Mouse (Mus musculus) stomach, embryonic 14.5 days (tissue): Measurements from ENCODE around the gene Wasf1. TPM values are rescaled to one million over a fixed set of nuclear protein-coding genes. Genes with fewer than 3 reads are reported as not detected.

Experiments
- ATAC-seq: fragments of 200-750 bp; cut with Nextera tagmentation; 2 replicates; pipeline ENCODE4 v1.8.0; 2017; ENCODE audit warnings: low read depth, moderate TSS enrichment; ENCODE audit not compliant: insufficient number of reproducible peaks, insufficient read depth, low FRiP score
- H3K27ac ChIP-seq: fragments of 300-500 bp; sonication (generic); 2 replicates; pipeline ENCODE4 v1.5.1; 2014; ENCODE audit warnings: mild to moderate bottlenecking, low read length, moderate library complexity, mixed read lengths
- H3K27me3 ChIP-seq: fragments of 300-500 bp; sonication (generic); 2 replicates; pipeline ENCODE4 v1.6.1; 2014; ENCODE audit warnings: low read length, control low read depth, mixed read lengths; ENCODE audit not compliant: control insufficient read depth, insufficient read depth
- H3K36me3 ChIP-seq: fragments of 300-500 bp; sonication (generic); 2 replicates; pipeline ENCODE4 v1.6.1; 2014; ENCODE audit warnings: mild to moderate bottlenecking, control low read depth, low read length, moderate library complexity, mixed read lengths; ENCODE audit not compliant: control insufficient read depth, insufficient read depth
- H3K4me1 ChIP-seq: fragments of 300-500 bp; sonication (generic); 2 replicates; pipeline ENCODE4 v1.6.1; 2014; ENCODE audit warnings: low read length, control low read depth, mixed read lengths; ENCODE audit not compliant: control insufficient read depth, insufficient read depth
- H3K4me2 ChIP-seq: fragments of 300-500 bp; sonication (generic); replicated peaks from 2 replicates; pipeline ENCODE4 v1.6.1; 2014; ENCODE audit warnings: low read depth, low read length, control low read depth
- H3K4me3 ChIP-seq: fragments of 300-500 bp; sonication (generic); 2 replicates; pipeline ENCODE4 v1.5.1; 2014; ENCODE audit warnings: low read depth, low read length, control low read depth
- H3K9ac ChIP-seq: fragments of 300-500 bp; sonication (generic); replicated peaks from 2 replicates; pipeline ENCODE4 v1.6.1; 2014; ENCODE audit warnings: low read depth, mild to moderate bottlenecking, control low read depth, low read length, moderate library complexity, mixed read lengths
- H3K9me3 ChIP-seq: fragments of 300-500 bp; sonication (generic); 2 replicates; pipeline ENCODE4 v1.6.1; 2016; ENCODE audit warnings: low read depth, low read length, control low read depth; ENCODE audit not compliant: control insufficient read depth
- WGBS: fragments of 180-500 bp; shearing (Covaris S2); extraction: QIAGEN DNeasy Blood & Tissue Kit; methylation state at CpG from one replicate; pipeline ENCODE4 v1.1.7; 2014; 5-methylcytosine and 5-hydroxymethylcytosine counted together
- polyA plus RNA-seq: library from polyadenylated mRNA; unstranded; fragments of >200 nt; fragmentation: Nextera tagmentation; extraction: Ambion mirVana; gene quantifications from 2 replicates; pipeline ENCODE4 v1.2.1, GENCODE M21; 2014

Gene Wasf1
- polyA plus RNA-seq, 1 experiment from 2014 or later = 18.8 TPM

GRCm38 (mm10) chr10:40901786-40902185 is 18.5 kb downstream of the Wasf1 start:
- no peak overlapping the region for H3K27ac ChIP-seq
- H3K4me2 ChIP-seq = no peak overlapping the region
- H3K9me3 ChIP-seq = no peaks in the 10 kb centered on the region
- H3K36me3 ChIP-seq = no peaks in the 10 kb centered on the region
- no peak overlapping the region for H3K9ac ChIP-seq
- H3K27me3 ChIP-seq = no peaks in the 10 kb centered on the region
- no peak for ATAC-seq
- no peaks in the 10 kb centered on the region for H3K4me1 ChIP-seq
- H3K4me3 ChIP-seq = no peak overlapping the region
- WGBS = 61% methylated on average over 4 of the region's 4 CpGs

- ATAC-seq = no peak
- Histone ChIP-seq H3K27me3 (no peaks in the 10 kb centered on the region), H3K4me1 (no peaks in the 10 kb centered on the region), H3K9me3 (no peaks in the 10 kb centered on the region), H3K36me3 (no peaks in the 10 kb centered on the region), H3K4me3 (no peak overlapping the region), H3K9ac (no peak overlapping the region), H3K4me2 (no peak overlapping the region), H3K27ac (no peak overlapping the region)
- 85% methylated on average over 1 of the region's 1 CpGs for WGBS
Measured at GRCm38 (mm10) chr10:40906131-40906530, 22.9 kb downstream of the Wasf1 start.

GRCm38 (mm10) chr10:40906802-40907201 is 23.5 kb downstream of the Wasf1 start:
- Histone ChIP-seq H3K27me3 (no peaks in the 10 kb centered on the region), H3K36me3 (no peaks in the 10 kb centered on the region), H3K9me3 (no peaks in the 10 kb centered on the region), H3K4me1 (no peaks in the 10 kb centered on the region), H3K4me2 (no peak overlapping the region), H3K9ac (no peak overlapping the region), H3K4me3 (no peak overlapping the region), H3K27ac (no peak overlapping the region)
- 74% methylated on average over 7 of the region's 7 CpGs for WGBS
- no peak for ATAC-seq

DNA sequence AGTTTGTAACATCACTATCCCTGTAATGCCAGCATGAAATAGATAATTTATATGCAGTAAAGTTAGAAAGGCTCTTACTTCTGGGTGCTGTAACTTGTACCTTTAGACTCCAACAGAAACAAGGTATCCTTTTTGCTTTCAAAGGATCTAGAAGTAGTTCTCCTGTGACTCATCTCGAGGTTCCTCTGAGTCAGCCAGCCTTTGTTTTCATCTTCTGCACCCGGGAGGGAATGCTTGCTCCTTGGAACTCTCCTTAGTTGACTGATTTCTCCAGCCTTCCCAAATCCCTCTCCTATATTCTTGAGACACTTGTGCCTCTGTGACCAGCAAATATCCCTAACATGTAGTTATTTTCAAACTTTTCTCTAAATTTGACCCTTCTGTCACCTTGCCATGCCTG is 25.3 kb downstream of the Wasf1 start:
- no peaks in the 10 kb centered on the region for H3K36me3 ChIP-seq
- H3K9me3 ChIP-seq = no peaks in the 10 kb centered on the region
- no peaks in the 10 kb centered on the region for H3K4me1 ChIP-seq
- no peak overlapping the region for H3K27ac ChIP-seq
- no peak overlapping the region for H3K4me3 ChIP-seq
- no peaks in the 10 kb centered on the region for H3K27me3 ChIP-seq
- 42% methylated on average over 2 of the region's 2 CpGs for WGBS
- no peak overlapping the region for H3K9ac ChIP-seq
- ATAC-seq = no peak
- H3K4me2 ChIP-seq = no peak overlapping the region

GRCm38 (mm10) chr10:40910811-40911210 is 27.5 kb downstream of the Wasf1 start:
- H3K4me1 ChIP-seq = no peaks in the 10 kb centered on the region
- no peak overlapping the region for H3K9ac ChIP-seq
- no peak overlapping the region for H3K27ac ChIP-seq
- H3K9me3 ChIP-seq = no peaks in the 10 kb centered on the region
- whole genome bisulfite sequencing = 75% methylated on average over 2 of the region's 2 CpGs
- no peaks in the 10 kb centered on the region for H3K36me3 ChIP-seq
- no peaks in the 10 kb centered on the region for H3K27me3 ChIP-seq
- ATAC-seq = no peak
- no peak overlapping the region for H3K4me2 ChIP-seq
- H3K4me3 ChIP-seq = no peak overlapping the region

- 71% methylated on average over 2 of the region's 2 CpGs for WGBS
- Histone ChIP-seq H3K9ac (no peak overlapping the region), H3K4me2 (no peak overlapping the region), H3K36me3 (no peaks in the 10 kb centered on the region), H3K4me1 (no peaks in the 10 kb centered on the region), H3K27me3 (no peaks in the 10 kb centered on the region), H3K9me3 (no peaks in the 10 kb centered on the region), H3K27ac (no peak overlapping the region), H3K4me3 (no peak overlapping the region)
- no peak for ATAC-seq
Measured at GRCm38 (mm10) chr10:40915240-40915639, 32.0 kb downstream of the Wasf1 start.

DNA sequence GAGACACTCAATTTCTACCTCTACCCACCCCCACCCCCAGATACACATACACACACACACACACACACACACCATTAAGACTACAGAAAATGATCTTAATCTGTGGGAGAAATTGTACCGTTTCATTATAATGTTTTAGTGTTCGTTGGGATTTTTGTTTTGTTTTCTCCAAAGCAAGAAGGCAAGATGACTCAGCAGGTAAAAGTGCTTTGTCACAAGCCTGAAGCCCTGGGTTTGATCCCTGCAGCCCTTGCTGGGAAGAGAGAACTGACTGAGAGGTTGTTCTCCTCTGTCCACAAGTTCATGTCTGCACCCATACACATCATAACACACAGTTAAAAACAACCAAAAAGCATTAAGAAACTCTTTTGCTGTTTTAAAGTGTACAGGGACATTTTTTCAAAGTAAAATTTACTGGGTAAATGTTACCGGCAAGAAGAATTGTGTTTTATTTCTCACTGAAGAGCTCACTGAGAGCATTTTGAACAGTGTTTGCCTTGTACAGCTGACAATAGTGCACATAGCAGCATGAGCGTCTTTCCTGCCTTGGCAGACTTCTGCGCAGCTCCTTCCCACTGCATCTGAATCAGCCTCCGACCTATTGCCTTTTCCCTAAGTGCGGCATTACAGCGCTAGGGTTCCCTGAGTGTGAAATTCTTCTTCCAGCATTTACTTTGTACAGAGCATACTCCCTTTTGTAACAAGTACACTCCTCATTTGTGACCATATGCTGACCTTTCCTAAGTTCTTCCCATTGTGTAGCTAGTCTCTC is 35.6 kb downstream of the Wasf1 start:
- Histone ChIP-seq H3K4me2 (no peak overlapping the region), H3K27me3 (no peaks in the 10 kb centered on the region), H3K36me3 (no peaks in the 10 kb centered on the region), H3K9ac (no peak overlapping the region), H3K9me3 (no peaks in the 10 kb centered on the region), H3K4me3 (no peak overlapping the region), H3K27ac (no peak overlapping the region), H3K4me1 (no peaks in the 10 kb centered on the region)
- WGBS = 80% methylated on average over 8 of the region's 8 CpGs
- no peak for ATAC-seq

DNA sequence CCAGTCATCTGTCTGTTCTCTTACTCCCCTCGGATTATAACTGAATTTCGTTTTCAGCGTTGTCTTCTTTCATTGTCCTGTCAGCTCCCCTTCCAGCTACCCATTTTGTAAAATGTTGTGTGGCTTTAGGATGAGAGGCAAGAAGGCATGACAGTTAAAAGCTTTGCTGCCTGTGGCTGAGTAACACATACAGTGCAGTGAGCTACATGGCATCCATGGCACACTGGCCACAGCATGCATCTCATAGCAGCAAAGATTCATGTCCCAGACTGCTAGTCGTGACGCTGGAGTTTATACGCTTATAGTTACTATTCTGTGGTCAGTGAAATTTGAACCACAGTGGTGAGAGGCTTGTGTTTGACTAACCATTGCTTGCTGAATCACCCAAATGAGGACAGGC is 36.2 kb downstream of the Wasf1 start:
- WGBS = 73% methylated on average over 6 of the region's 6 CpGs
- H3K9me3 ChIP-seq = no peaks in the 10 kb centered on the region
- H3K9ac ChIP-seq = no peak overlapping the region
- no peak overlapping the region for H3K4me2 ChIP-seq
- H3K27ac ChIP-seq = no peak overlapping the region
- no peaks in the 10 kb centered on the region for H3K27me3 ChIP-seq
- H3K36me3 ChIP-seq = no peaks in the 10 kb centered on the region
- H3K4me1 ChIP-seq = no peaks in the 10 kb centered on the region
- ATAC-seq = no peak
- H3K4me3 ChIP-seq = no peak overlapping the region

- Histone ChIP-seq H3K4me2 (no peak overlapping the region), H3K27me3 (no peaks in the 10 kb centered on the region), H3K9me3 (no peaks in the 10 kb centered on the region), H3K9ac (no peak overlapping the region), H3K4me1 (no peaks in the 10 kb centered on the region), H3K36me3 (peaks cover 3% of the 10 kb centered on the region; the same call in 1 of the 2 replicates), H3K4me3 (no peak overlapping the region), H3K27ac (no peak overlapping the region)
- 92% methylated on average over 8 of the region's 8 CpGs for WGBS
- no peak for ATAC-seq
Measured at GRCm38 (mm10) chr10:40932995-40933394, 49.7 kb downstream of the Wasf1 start.
